Mouse (Mus musculus) heart, adult 2 months (tissue): Measurements from ENCODE around the gene Depp1. TPM values are rescaled to one million over a fixed set of nuclear protein-coding genes. Genes with fewer than 3 reads are reported as not detected.

Experiments used
- DNase-seq, 2 experiments: peaks; one replicate each; pipeline ENCODE4 v3.0.0; 2021
- H3K27ac ChIP-seq: fragments of 200-600 bp; 2 replicates; pipeline ENCODE4 v1.8.1; 2022
- H3K27me3 ChIP-seq: fragments of 200-500 bp; 2 replicates; pipeline ENCODE4 v1.6.1; 2012; ENCODE audit warnings: mild to moderate bottlenecking, low read length, inconsistent platforms, mixed read lengths; ENCODE audit not compliant: control insufficient read depth, insufficient read depth
- H3K36me3 ChIP-seq: fragments of 200-500 bp; 2 replicates; pipeline ENCODE4 v1.6.1; 2012; ENCODE audit warnings: low read length, inconsistent platforms; ENCODE audit not compliant: control insufficient read depth, insufficient read depth
- H3K4me1 ChIP-seq: fragments of 200-500 bp; 2 replicates; pipeline ENCODE4 v1.6.1; 2011; ENCODE audit warnings: low read length; ENCODE audit not compliant: control insufficient read depth, insufficient read depth
- H3K4me3 ChIP-seq: fragments of 200-600 bp; 2 replicates; pipeline ENCODE4 v1.8.1; 2022
- H3K79me2 ChIP-seq: fragments of 200-500 bp; replicated peaks from 2 replicates; pipeline ENCODE4 v1.6.1; 2012; ENCODE audit warnings: mild to moderate bottlenecking, inconsistent platforms, low read length, moderate library complexity, mixed read lengths; ENCODE audit not compliant: control insufficient read depth, insufficient read depth
- H3K9ac ChIP-seq: fragments of 200-500 bp; 2 replicates; pipeline ENCODE4 v1.6.1; 2012; ENCODE audit warnings: low read depth, mild to moderate bottlenecking, control low read depth, inconsistent platforms, low read length, mixed read lengths
- CTCF ChIP-seq: fragments of 200-600 bp; IDR thresholded peaks from 2 replicates; pipeline ENCODE4 v1.8.1; 2022; ENCODE audit warnings: antibody characterized with exemption, mild to moderate bottlenecking, moderate library complexity
- EP300 ChIP-seq: fragments of 200-500 bp; IDR thresholded peaks from 2 replicates; pipeline ENCODE4 v1.6.1; 2011; ENCODE audit warnings: low read depth, low read length, control low read depth; ENCODE audit not compliant: insufficient read depth
- POLR2A ChIP-seq: fragments of 200-500 bp; IDR thresholded peaks from 2 replicates; pipeline ENCODE4 v1.6.1; 2011; ENCODE audit warnings: mild to moderate bottlenecking, low read depth, low read length, control low read depth; ENCODE audit not compliant: insufficient read depth
- WGBS: fragments of 180-500 bp; shearing (Covaris S2); methylation state at CpG from one replicate; pipeline ENCODE4 v1.1.7; 2018; 5-methylcytosine and 5-hydroxymethylcytosine counted together
- intact Hi-C: fragments of 180-260 bp; cut with DNase I; formaldehyde crosslinking; loops from one replicate; pipeline ENCODE4 v1.15.1; 2025
- polyA plus RNA-seq: library from polyadenylated mRNA; depleted of rRNA; stranded (reverse); fragments of >200 nt; gene quantifications from 2 replicates; pipeline ENCODE4 v1.2.3, GENCODE M21; 2012
- total RNA-seq, 2 experiments: library from RNA; stranded (reverse); gene quantifications; 2 replicates each; pipeline ENCODE4 v1.2.3; 2021

The Depp1 gene
- total and polyA plus RNA-seq, 3 experiments = 53.0 to 86.1 (median 53.5) TPM

- Histone ChIP-seq H3K4me1 (peaks cover 3% of the 10 kb centered on the region), H3K27ac (peak overlapping the region; percentile 88), H3K4me3 (peak overlapping the region; percentile 82), H3K36me3 (peaks cover 3% of the 10 kb centered on the region; the same call in 1 of the 2 replicates), H3K27me3 (no peaks in the 10 kb centered on the region), H3K9ac (peak overlapping the region; percentile 95), H3K79me2 (no peaks in the 10 kb centered on the region)
- no peak for DNase-seq
- intact Hi-C loops = no loop called here
- no peak for TF ChIP-seq EP300
- no peak for TF ChIP-seq POLR2A
- no peak for TF ChIP-seq CTCF
- 14% methylated on average over 9 of the region's 9 CpGs for WGBS
These were observed 22.3 kb upstream of the Depp1 start for GRCm38 (mm10) chr6:116628095-116628494.

GRCm38 (mm10) chr6:116628539-116629171 lies 21.8 kb upstream of the Depp1 start, which contains the start of gene Zfp422:
Zfp422 (minus strand) TSS chr6:116628999.
- no peak for TF ChIP-seq EP300
- peak; percentile 54 for TF ChIP-seq POLR2A
- WGBS = under 1% methylated on average over 56 of the region's 56 CpGs
- peak within 1 kb of the TSS; percentile 95 for H3K9ac ChIP-seq
- H3K4me3 ChIP-seq = peak within 1 kb of the TSS; percentile 82
- H3K79me2 ChIP-seq = no peaks in the 10 kb centered on the region
- H3K27ac ChIP-seq = peak within 1 kb of the TSS; percentile 88
- intact Hi-C loops = no loop called here
- no peaks in the 10 kb centered on the region for H3K27me3 ChIP-seq
- peak; percentile 81 to 82 for DNase-seq
- peaks cover 3% of the 10 kb centered on the region; the same call in 1 of the 2 replicates for H3K36me3 ChIP-seq
- H3K4me1 ChIP-seq = peaks cover 3% of the 10 kb centered on the region

GRCm38 (mm10) chr6:116629766-116630165 lies 20.6 kb upstream of the Depp1 start:
- Histone ChIP-seq H3K9ac (no peak overlapping the region), H3K79me2 (no peaks in the 10 kb centered on the region), H3K27ac (no peak overlapping the region; the same call in 1 of the 2 replicates), H3K4me3 (no peak overlapping the region), H3K4me1 (peaks cover 5% of the 10 kb centered on the region), H3K27me3 (no peaks in the 10 kb centered on the region), H3K36me3 (peaks cover 3% of the 10 kb centered on the region)
- TF ChIP-seq EP300 (no peak), POLR2A (no peak), CTCF (no peak)
- intact Hi-C loops = no loop called here
- 27% methylated on average over 10 of the region's 10 CpGs for WGBS
- DNase-seq = no peak

GRCm38 (mm10) chr6:116632129-116632528 lies 18.3 kb upstream of the Depp1 start:
- Histone ChIP-seq H3K4me3 (no peak overlapping the region), H3K9ac (no peak overlapping the region), H3K27me3 (no peaks in the 10 kb centered on the region), H3K4me1 (peaks cover 19% of the 10 kb centered on the region), H3K36me3 (peaks cover 12% of the 10 kb centered on the region), H3K79me2 (no peaks in the 10 kb centered on the region), H3K27ac (no peak overlapping the region)
- peak; percentile 81 for TF ChIP-seq EP300
- TF ChIP-seq POLR2A = no peak
- peak; percentile 94 for TF ChIP-seq CTCF
- peak; percentile 82 to 85 for DNase-seq
- intact Hi-C loops = loop anchor here (1.0 kb wide), 2 partner anchors 19 to 65 kb away; no protein-coding TSS in a partner anchor
- WGBS = 24% methylated on average over 1 of the region's 1 CpGs

- intact Hi-C loops = no loop called here
- DNase-seq = no peak
- no peak overlapping the region for H3K9ac ChIP-seq
These were observed 16.4 kb upstream of the Depp1 start for GRCm38 (mm10) chr6:116633741-116634695.

More at GRCm38 (mm10) chr6:116633741-116634695, 16.4 kb upstream of the Depp1 start:
- H3K4me1 ChIP-seq = peaks cover 31% of the 10 kb centered on the region
- peak overlapping the region; percentile 90 for H3K27ac ChIP-seq
- no peak overlapping the region for H3K4me3 ChIP-seq
- peaks cover 14% of the 10 kb centered on the region for H3K36me3 ChIP-seq
- no peaks in the 10 kb centered on the region for H3K27me3 ChIP-seq
- TF ChIP-seq CTCF = no peak
- TF ChIP-seq POLR2A = no peak
- no peaks in the 10 kb centered on the region for H3K79me2 ChIP-seq
- WGBS = 92% methylated on average over 17 of the region's 17 CpGs
